Mouse (Mus musculus) testis, adult 2 months (tissue): ENCODE measurements around the gene Nutm1. TPM values are rescaled to one million over a fixed set of nuclear protein-coding genes. Genes with fewer than 3 reads are reported as not detected.

ENCODE experiments used
- H3K27ac ChIP-seq: fragments of 200-500 bp; 2 replicates; pipeline ENCODE4 v1.5.1; 2012; ENCODE audit warnings: low read depth, low read length; ENCODE audit not compliant: control insufficient read depth, insufficient read depth
- H3K27me3 ChIP-seq: fragments of 200-500 bp; 2 replicates; pipeline ENCODE4 v1.6.1; 2012; ENCODE audit warnings: mild to moderate bottlenecking, low read length, moderate library complexity; ENCODE audit not compliant: control insufficient read depth, insufficient read depth
- H3K36me3 ChIP-seq: fragments of 200-500 bp; 2 replicates; pipeline ENCODE4 v1.6.1; 2012; ENCODE audit warnings: mild to moderate bottlenecking, low read length; ENCODE audit not compliant: control insufficient read depth, insufficient read depth
- H3K4me1 ChIP-seq: fragments of 200-500 bp; 2 replicates; pipeline ENCODE4 v1.6.1; 2012; ENCODE audit warnings: low read length; ENCODE audit not compliant: control insufficient read depth, insufficient read depth
- H3K4me3 ChIP-seq: fragments of 200-500 bp; 2 replicates; pipeline ENCODE4 v1.5.1; 2012; ENCODE audit warnings: low read depth, mild to moderate bottlenecking, low read length, moderate library complexity, mixed read lengths; ENCODE audit not compliant: control insufficient read depth
- CTCF ChIP-seq: fragments of 200-500 bp; IDR thresholded peaks from 2 replicates; pipeline ENCODE4 v1.5.1; 2012; ENCODE audit warnings: low read depth, mild to moderate bottlenecking, inconsistent platforms, low read length, moderate library complexity; ENCODE audit not compliant: control insufficient read depth, insufficient read depth, insufficient replicate concordance
- POLR2A ChIP-seq: fragments of 200-500 bp; IDR thresholded peaks from 2 replicates; pipeline ENCODE4 v1.6.1; 2012; ENCODE audit warnings: low read depth, mild to moderate bottlenecking, inconsistent platforms, low read length, moderate library complexity; ENCODE audit not compliant: control insufficient read depth
- polyA plus RNA-seq: library from polyadenylated mRNA; depleted of rRNA; stranded (reverse); fragments of >200 nt; gene quantifications from 2 replicates; pipeline ENCODE4 v1.2.3, GENCODE M21; 2012

The Nutm1 gene
- polyA plus RNA-seq, 1 experiment, result 22.6 TPM

DNA sequence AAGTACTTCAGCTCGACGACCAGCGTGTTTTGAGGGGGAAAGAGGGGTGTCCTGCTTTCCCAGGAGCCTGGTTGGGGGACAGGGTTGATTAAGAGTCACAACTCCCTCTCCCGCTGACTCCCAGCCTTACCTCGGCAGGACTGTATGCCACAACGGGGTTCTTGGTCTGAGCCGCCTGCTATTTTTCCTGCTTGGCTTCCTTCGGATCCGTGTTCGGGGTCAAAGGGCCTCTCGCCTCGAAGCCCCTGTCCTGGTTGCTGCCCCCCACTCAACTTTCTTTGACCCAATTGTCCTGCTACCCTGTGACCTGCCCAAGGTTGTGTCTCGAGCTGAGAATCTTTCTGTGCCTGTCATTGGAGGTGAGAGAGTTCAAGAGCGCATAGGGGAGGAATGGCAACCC lies 17.3 kb downstream of the Nutm1 start:
- Histone ChIP-seq H3K36me3 (no peaks in the 10 kb centered on the region; the same call in 1 of the 2 replicates), H3K27me3 (no peaks in the 10 kb centered on the region), H3K27ac (no peak overlapping the region), H3K4me1 (peaks cover 6% of the 10 kb centered on the region), H3K4me3 (peak overlapping the region; percentile 93)
- TF ChIP-seq POLR2A (no peak; the same call in 1 of the 2 replicates), CTCF (no peak)

DNA sequence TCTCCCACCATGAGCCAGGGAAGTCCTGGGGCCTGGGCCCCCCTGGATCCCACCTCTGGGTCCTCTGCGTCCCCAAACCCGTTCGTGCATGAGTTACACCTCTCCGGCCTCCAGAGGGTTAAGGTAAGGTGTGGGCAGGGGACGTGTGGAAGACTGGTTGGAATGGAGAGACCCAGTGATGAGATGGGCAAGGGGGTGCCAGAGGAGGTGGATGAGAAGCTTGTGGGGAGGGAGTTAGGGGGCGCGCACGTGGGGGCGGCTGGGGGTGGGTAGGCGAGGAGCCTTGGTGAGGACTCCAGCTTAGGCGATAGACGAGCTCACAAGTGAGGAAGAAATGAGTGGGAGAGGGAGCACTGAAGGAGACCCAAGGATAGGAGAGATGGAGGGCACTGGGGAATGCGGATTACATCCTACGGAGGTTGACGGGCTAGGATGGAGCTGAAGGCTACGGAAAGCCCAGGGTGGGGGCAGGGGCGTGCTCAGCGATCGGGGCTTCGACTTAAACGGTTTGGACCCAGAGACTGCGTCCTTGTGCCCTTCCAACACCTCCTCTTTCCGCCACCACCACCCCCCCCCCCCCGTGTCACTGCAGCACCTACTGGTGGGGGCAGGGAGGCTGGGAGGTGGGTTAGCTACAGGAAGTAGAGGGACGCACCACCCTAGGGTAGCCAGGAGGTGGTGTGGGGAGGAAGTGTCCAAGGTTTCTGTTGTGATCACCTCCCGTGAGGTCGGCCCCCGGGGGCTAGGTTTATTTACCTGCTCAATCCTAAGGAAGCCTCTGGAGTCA lies 19.0 kb downstream of the Nutm1 start:
- H3K4me3 ChIP-seq, result peak overlapping the region; percentile 93
- no peaks in the 10 kb centered on the region for H3K36me3 ChIP-seq
- peaks cover 6% of the 10 kb centered on the region for H3K4me1 ChIP-seq
- H3K27me3 ChIP-seq, result no peaks in the 10 kb centered on the region
- H3K27ac ChIP-seq, result peak overlapping the region; percentile 58
- TF ChIP-seq POLR2A (no peak), CTCF (no peak)

DNA sequence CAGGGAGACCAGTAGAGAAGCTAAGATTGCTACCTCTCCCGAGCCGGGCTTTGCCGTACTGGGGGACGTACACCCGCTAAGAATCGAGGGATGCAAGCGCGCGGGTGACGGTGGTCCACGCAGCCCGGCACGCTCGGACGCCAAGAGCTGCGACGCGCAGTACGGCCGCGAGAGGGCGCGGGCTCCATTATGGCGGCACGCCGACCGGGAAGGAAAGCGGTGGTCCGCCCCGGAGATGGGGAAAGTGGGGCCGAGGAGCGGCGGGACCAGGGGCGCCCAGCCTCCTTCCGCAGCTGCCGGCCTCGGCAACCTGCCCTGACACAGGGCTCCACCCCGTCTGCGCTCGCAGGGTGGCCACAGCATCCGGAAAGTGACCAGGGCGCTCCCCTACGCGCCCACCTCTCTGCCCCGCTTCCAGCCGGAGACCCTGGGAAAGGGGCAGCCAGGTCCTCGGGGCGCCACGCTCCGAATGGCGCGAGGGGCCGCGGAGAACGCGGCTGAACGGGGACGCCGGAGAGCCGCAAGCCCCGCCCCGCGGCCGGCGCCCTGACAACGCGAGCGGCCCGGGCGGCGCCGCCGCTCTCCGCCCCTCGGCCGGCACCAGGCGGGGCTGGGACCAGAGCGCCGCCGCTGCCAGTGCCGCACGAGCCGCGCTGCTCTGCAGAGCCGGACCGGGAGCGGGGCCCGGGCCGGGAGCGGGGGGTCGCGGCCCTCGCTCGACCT lies 19.7 kb downstream of the Nutm1 start, which contains the start of gene Lpcat4:
Lpcat4 (plus strand) TSS at position 257 of the 723 bp plus-strand sequence.
- no peak; the same call in none of the 2 replicates for TF ChIP-seq POLR2A
- TF ChIP-seq CTCF, result peak; percentile 80
- peak within 1 kb of the TSS; percentile 93 for H3K4me3 ChIP-seq
- H3K4me1 ChIP-seq, result peaks cover 6% of the 10 kb centered on the region
- H3K27me3 ChIP-seq, result no peaks in the 10 kb centered on the region
- H3K36me3 ChIP-seq, result no peaks in the 10 kb centered on the region
- peak within 1 kb of the TSS; percentile 58 for H3K27ac ChIP-seq

DNA sequence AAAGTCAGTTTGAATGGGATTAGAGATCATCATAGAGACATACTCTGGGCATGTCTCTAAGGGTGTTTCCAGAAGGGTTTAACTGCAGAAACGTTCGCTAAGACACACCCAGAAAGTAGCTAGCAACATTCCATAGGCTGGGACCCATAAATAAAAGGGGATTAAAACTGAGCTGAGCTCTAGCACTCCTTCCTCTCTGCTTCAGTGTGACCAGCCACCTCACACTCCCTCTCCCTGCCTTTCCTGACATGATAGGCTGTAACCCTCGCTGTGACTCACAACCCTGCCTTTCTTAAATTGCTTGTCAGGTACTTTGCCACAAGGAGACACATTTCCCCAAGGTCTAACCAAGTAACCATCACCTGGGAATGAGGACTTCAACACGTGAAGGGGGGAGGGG lies 21.1 kb downstream of the Nutm1 start:
- Histone ChIP-seq H3K27me3 (no peaks in the 10 kb centered on the region), H3K4me3 (peak overlapping the region; percentile 38; the same call in 1 of the 2 replicates), H3K36me3 (no peaks in the 10 kb centered on the region), H3K27ac (no peak overlapping the region), H3K4me1 (peaks cover 6% of the 10 kb centered on the region)
- TF ChIP-seq CTCF (no peak), POLR2A (no peak)

DNA sequence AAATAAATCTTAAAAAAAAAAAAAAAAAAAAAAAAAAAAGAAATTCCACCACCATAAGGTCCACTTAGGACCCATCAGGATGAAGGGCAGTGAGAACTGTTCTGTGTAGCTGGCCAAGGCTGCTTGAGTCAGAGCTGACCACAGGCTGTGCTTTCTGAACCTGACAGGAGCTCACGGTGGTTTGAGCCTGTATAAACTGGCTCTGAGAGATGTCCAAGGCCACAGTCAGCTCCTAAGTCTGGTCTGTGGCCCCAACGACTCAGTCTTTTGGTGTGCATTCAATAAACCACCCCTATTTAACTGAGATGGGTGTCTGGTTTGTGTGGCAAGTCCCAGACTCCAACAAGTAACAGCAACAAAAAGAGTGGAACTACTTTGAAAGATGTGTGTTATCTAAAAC lies 22.5 kb downstream of the Nutm1 start:
- TF ChIP-seq POLR2A, result no peak
- TF ChIP-seq CTCF, result no peak
- H3K27ac ChIP-seq, result no peak overlapping the region
- H3K36me3 ChIP-seq, result no peaks in the 10 kb centered on the region
- H3K4me1 ChIP-seq, result peaks cover 6% of the 10 kb centered on the region
- H3K27me3 ChIP-seq, result no peaks in the 10 kb centered on the region
- H3K4me3 ChIP-seq, result no peak overlapping the region

DNA sequence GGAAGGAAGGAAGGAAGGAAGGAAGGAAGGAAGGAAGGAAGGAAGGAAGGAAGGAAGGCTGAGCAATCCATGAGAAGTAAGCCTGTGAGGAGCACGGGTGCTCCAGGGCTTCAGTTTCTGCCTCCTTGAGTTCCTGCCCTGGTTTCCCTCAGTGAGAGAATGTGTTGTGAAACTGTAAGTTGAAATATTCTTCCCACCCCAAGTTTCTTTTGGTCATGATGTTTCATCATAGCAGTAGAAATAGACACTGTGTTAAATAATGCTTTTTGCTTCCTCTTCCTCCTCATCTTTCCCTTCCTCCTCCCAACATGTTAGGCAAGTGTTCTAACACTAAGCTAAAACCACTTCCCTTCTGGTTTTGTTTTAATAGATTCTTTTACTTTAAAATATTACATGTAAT lies 26.5 kb downstream of the Nutm1 start:
- Histone ChIP-seq H3K27me3 (no peaks in the 10 kb centered on the region), H3K4me3 (no peak overlapping the region), H3K36me3 (no peaks in the 10 kb centered on the region), H3K4me1 (no peaks in the 10 kb centered on the region), H3K27ac (no peak overlapping the region)
- TF ChIP-seq POLR2A (no peak), CTCF (no peak)

DNA sequence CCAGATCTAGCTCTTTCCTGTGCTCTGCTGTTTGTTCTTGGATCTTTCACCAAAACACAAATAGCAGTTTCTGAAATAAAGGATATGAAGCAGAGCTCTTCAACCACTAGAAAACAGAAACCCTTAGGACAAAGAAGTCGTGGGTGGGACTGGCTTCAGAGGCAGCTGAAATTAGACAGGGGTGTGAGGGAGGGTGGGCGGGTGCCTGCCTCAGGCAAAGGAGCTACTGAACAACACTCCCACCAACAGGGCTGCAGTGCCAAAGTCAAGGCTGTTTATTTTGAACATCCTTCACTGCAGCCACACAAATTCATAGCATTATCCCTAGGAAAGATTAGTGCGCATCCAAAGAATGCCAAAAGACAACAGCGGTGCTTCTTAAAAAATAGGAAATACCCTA lies 34.7 kb downstream of the Nutm1 start:
- no peak overlapping the region for H3K27ac ChIP-seq
- H3K4me1 ChIP-seq, result no peaks in the 10 kb centered on the region
- no peaks in the 10 kb centered on the region for H3K27me3 ChIP-seq
- H3K4me3 ChIP-seq, result no peak overlapping the region
- TF ChIP-seq POLR2A (no peak), CTCF (no peak)
- H3K36me3 ChIP-seq, result no peaks in the 10 kb centered on the region
